Mouse (Mus musculus): ENCODE results near the gene Zfand3. TPM values are rescaled to one million over a fixed set of nuclear protein-coding genes. Genes with fewer than 3 reads are reported as not detected.

Gene Zfand3
- polyA plus RNA-seq, 1 experiment = 138 TPM

DNA sequence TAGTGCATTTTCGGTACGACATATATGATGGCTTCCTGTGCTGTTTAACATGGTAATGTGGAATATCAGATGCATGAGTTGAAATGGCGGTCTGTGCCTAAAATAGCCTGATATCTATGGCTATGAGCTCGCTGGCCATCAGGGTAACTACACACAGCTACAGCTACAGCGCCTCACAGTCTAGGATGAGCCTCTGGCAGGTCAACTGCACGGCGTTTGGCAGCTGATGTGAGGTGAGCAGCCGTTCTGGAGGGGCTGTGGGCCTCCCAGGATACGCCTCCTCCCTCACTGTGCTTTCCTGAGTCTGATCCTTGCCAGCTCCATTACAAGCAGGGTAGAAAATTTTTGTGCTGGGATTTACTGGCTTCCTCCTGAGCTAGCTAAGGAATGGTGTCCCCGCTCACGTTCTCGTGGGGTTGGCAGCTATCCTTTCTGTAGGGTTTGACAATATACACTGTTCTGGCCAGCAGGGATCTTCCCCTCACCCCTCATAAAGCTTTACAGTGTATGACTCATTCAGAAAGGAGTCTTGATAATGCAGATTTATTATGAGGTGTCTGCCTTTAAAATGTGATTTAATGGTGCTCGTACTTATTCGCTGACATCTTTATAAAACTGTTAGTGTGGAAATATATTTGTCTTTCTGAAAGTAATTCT is 240.2 kb downstream of the Zfand3 start:
- TF ChIP-seq SRF (IDR thresholded peaks at IDR 0.05; ENCODE audit: control insufficient read depth, insufficient read length, low read depth) (no peak), CEBPB (IDR thresholded peaks at IDR 0.05; ENCODE audit: insufficient read depth, poor library complexity, severe bottlenecking) (no peak), MYOD1 (IDR thresholded peaks at IDR 0.05; ENCODE audit: control insufficient read depth in 1 of 3, insufficient read length in 2 of 3, low read depth in 2 of 3) (no peak)
- no peak overlapping the region for H3K4me2 ChIP-seq (ENCODE audit: low read depth)

DNA sequence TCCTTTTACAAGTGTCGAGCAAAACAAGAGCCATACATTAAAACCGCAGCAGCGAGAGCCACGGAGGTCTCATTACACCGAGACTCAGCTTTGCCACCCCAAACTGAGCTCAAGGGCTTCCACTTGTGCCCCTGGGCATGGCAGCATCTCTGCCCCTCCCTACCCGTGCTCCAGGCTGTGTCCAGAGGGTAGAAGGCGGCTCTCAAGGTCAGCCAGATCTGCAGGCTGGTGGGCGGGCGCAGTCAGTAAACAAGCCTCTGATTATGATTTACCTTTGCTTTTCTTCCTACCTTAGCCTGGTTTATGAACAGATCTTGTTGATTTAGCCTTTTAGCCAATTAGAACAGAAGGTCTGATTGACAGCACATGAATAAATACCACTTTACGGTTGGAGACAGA is 240.8 kb downstream of the Zfand3 start:
- TF ChIP-seq SRF (IDR thresholded peaks at IDR 0.05; ENCODE audit: control insufficient read depth, insufficient read length, low read depth) (no peak), TCF3 (IDR thresholded peaks at IDR 0.05; ENCODE audit: insufficient read length, low read depth) (no peak), REST (IDR thresholded peaks at IDR 0.05; ENCODE audit: insufficient read depth, insufficient read length) (no peak), MAX (IDR thresholded peaks at IDR 0.05; ENCODE audit: low read depth) (no peak), MYOD1 (IDR thresholded peaks at IDR 0.05; ENCODE audit: control insufficient read depth in 1 of 3, insufficient read length in 2 of 3, low read depth in 2 of 3) (no peak), POLR2AphosphoS2 (IDR thresholded peaks at IDR 0.05; ENCODE audit: insufficient read length, low read depth) (no peak), CEBPB (IDR thresholded peaks at IDR 0.05; ENCODE audit: insufficient read depth, poor library complexity, severe bottlenecking) (no peak), USF1 (IDR thresholded peaks at IDR 0.05; ENCODE audit: low read depth) (no peak), TCF12 (IDR thresholded peaks at IDR 0.05; ENCODE audit: insufficient read depth, poor library complexity, severe bottlenecking) (no peak), POLR2A (IDR thresholded peaks at IDR 0.05; ENCODE audit: insufficient read length, low read depth) (no peak)
- Histone ChIP-seq H3K36me3 (ENCODE audit: control insufficient read depth, insufficient read depth) (no peaks in the 10 kb centered on the region), H3K27me3 (ENCODE audit: control insufficient read depth, insufficient read depth, insufficient read length) (no peaks in the 10 kb centered on the region), H3K4me3 (no peak overlapping the region), H3K79me2 (ENCODE audit: control insufficient read depth, insufficient read depth) (no peaks in the 10 kb centered on the region), H3K4me2 (ENCODE audit: low read depth) (no peak overlapping the region), H3ac (ENCODE audit: control insufficient read depth, insufficient read length) (no peak overlapping the region)

More for the DNA sequence above, 240.2 kb downstream of the Zfand3 start:
- H3ac ChIP-seq (ENCODE audit: control insufficient read depth, insufficient read length) = no peak overlapping the region
- no peak overlapping the region for H3K4me3 ChIP-seq
- H3K36me3 ChIP-seq (ENCODE audit: control insufficient read depth, insufficient read depth) = no peaks in the 10 kb centered on the region
- H3K27me3 ChIP-seq (ENCODE audit: control insufficient read depth, insufficient read depth, insufficient read length) = no peaks in the 10 kb centered on the region
- H3K79me2 ChIP-seq (ENCODE audit: control insufficient read depth, insufficient read depth) = no peaks in the 10 kb centered on the region

DNA sequence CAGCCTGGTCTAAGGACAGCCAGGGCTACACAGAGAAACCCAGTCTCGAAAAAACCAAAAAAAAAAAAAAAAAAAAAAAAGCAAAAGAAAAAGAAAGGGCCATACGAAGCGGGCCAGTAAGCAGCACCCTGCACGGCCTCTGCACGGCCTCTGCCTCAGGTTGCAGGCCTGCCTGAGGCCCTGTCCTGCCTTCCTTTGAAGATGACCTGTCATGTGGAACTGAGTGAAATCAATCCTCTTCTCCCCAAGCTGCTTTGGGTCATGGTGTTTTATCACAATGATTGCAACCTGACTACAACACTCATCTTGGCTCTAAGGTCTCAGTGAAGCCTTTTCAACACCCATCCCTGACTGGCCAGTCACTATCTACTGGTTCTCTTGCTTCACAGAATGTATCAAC is 248.5 kb downstream of the Zfand3 start:
- Histone ChIP-seq H3ac (ENCODE audit: control insufficient read depth, insufficient read length) (no peak overlapping the region), H3K79me2 (ENCODE audit: control insufficient read depth, insufficient read depth) (no peaks in the 10 kb centered on the region), H3K4me3 (no peak overlapping the region), H3K27me3 (ENCODE audit: control insufficient read depth, insufficient read depth, insufficient read length) (no peaks in the 10 kb centered on the region), H3K4me2 (ENCODE audit: low read depth) (no peak overlapping the region), H3K36me3 (ENCODE audit: control insufficient read depth, insufficient read depth) (no peaks in the 10 kb centered on the region)
- TF ChIP-seq REST (IDR thresholded peaks at IDR 0.05; ENCODE audit: insufficient read depth, insufficient read length) (no peak), POLR2A (IDR thresholded peaks at IDR 0.05; ENCODE audit: insufficient read length, low read depth) (no peak), TCF12 (IDR thresholded peaks at IDR 0.05; ENCODE audit: insufficient read depth, poor library complexity, severe bottlenecking) (no peak), POLR2AphosphoS2 (IDR thresholded peaks at IDR 0.05; ENCODE audit: insufficient read length, low read depth) (no peak), CEBPB (IDR thresholded peaks at IDR 0.05; ENCODE audit: insufficient read depth, poor library complexity, severe bottlenecking) (no peak), USF1 (IDR thresholded peaks at IDR 0.05; ENCODE audit: low read depth) (no peak), MYOD1 (IDR thresholded peaks at IDR 0.05; ENCODE audit: control insufficient read depth in 1 of 3, insufficient read length in 2 of 3, low read depth in 2 of 3) (no peak)

DNA sequence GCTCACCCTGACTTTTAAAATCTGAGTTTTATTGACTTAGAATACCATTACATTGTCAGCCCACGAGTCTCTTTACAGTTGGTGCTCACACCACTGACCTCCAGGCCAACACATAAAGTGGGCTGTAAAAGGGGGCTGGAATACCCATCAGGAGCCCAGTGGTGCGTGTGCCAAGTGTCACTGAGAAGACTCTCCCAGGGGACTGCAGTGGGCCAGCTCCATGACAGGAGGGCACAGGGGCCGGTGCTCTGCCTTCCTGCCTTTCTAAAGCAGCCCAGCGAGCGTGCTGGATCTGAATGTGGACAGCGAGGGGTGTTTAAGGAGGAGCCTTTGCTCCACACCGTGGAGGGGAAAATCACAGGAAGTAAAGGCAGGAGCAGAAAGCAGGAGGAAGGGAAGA is 249.4 kb downstream of the Zfand3 start:
- Histone ChIP-seq H3K36me3 (ENCODE audit: control insufficient read depth, insufficient read depth) (no peaks in the 10 kb centered on the region), H3K27me3 (ENCODE audit: control insufficient read depth, insufficient read depth, insufficient read length) (no peaks in the 10 kb centered on the region), H3ac (ENCODE audit: control insufficient read depth, insufficient read length) (no peak overlapping the region), H3K4me2 (ENCODE audit: low read depth) (no peak overlapping the region), H3K79me2 (ENCODE audit: control insufficient read depth, insufficient read depth) (no peaks in the 10 kb centered on the region), H3K4me3 (no peak overlapping the region)
- TF ChIP-seq POLR2A (IDR thresholded peaks at IDR 0.05; ENCODE audit: insufficient read length, low read depth) (no peak), MAX (IDR thresholded peaks at IDR 0.05; ENCODE audit: low read depth) (no peak), USF1 (IDR thresholded peaks at IDR 0.05; ENCODE audit: low read depth) (no peak), MYOG (IDR thresholded peaks at IDR 0.05; ENCODE audit: control insufficient read depth in 1 of 3, insufficient read depth in 1 of 3, insufficient read length in 2 of 3, low read depth in 2 of 3) (no peak), E2F4 (IDR thresholded peaks at IDR 0.05; ENCODE audit: insufficient read depth) (no peak), REST (IDR thresholded peaks at IDR 0.05; ENCODE audit: insufficient read depth, insufficient read length) (no peak), TCF3 (IDR thresholded peaks at IDR 0.05; ENCODE audit: insufficient read length, low read depth) (no peak), CEBPB (IDR thresholded peaks at IDR 0.05; ENCODE audit: insufficient read depth, poor library complexity, severe bottlenecking) (no peak), TCF12 (IDR thresholded peaks at IDR 0.05; ENCODE audit: insufficient read depth, poor library complexity, severe bottlenecking) (no peak), POLR2AphosphoS2 (IDR thresholded peaks at IDR 0.05; ENCODE audit: insufficient read length, low read depth) (no peak), MYOD1 (IDR thresholded peaks at IDR 0.05; ENCODE audit: control insufficient read depth in 1 of 3, insufficient read length in 2 of 3, low read depth in 2 of 3) (no peak), SRF (IDR thresholded peaks at IDR 0.05; ENCODE audit: control insufficient read depth, insufficient read length, low read depth) (no peak)

DNA sequence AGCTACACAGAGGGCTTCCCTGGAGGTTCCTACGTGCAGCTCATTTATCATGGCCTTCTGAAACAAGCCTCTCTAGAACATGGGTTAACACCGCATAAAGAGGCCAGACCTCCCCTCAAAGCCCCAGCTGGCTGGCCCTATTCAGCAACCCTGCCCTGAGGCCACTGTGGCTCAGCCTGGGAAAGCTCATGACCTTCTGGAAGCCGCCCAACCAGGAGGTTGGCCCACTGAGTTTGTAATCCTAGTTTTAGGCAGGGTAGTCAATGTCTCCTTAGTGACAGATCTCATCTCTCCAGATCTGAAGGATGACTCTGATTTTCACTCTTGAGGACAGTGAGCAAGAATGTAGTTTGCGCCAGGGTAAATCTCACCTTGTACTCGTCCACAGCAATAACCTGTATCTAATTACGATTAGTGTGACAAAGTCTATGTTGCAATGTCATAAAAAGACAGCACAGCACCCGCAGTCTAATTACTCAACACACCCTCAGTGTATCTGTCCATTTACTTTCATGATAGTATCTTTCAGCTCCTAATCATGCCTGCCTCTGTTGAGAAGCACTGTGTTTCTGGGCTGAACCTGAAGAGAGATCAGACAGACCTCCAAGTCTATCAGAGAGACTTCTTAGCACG is 251.5 kb downstream of the Zfand3 start:
- Histone ChIP-seq H3K4me2 (ENCODE audit: low read depth) (no peak overlapping the region), H3K36me3 (ENCODE audit: control insufficient read depth, insufficient read depth) (no peaks in the 10 kb centered on the region), H3K27me3 (ENCODE audit: control insufficient read depth, insufficient read depth, insufficient read length) (no peaks in the 10 kb centered on the region), H3K79me2 (ENCODE audit: control insufficient read depth, insufficient read depth) (no peaks in the 10 kb centered on the region), H3K4me3 (no peak overlapping the region), H3ac (ENCODE audit: control insufficient read depth, insufficient read length) (no peak overlapping the region)
- TF ChIP-seq CEBPB (IDR thresholded peaks at IDR 0.05; ENCODE audit: insufficient read depth, poor library complexity, severe bottlenecking) = no peak
- TF ChIP-seq TCF3 (IDR thresholded peaks at IDR 0.05; ENCODE audit: insufficient read length, low read depth) = no peak
- no peak for TF ChIP-seq MYOD1 (IDR thresholded peaks at IDR 0.05; ENCODE audit: control insufficient read depth in 1 of 3, insufficient read length in 2 of 3, low read depth in 2 of 3)
- no peak for TF ChIP-seq POLR2AphosphoS2 (IDR thresholded peaks at IDR 0.05; ENCODE audit: insufficient read length, low read depth)
- TF ChIP-seq E2F4 (IDR thresholded peaks at IDR 0.05; ENCODE audit: insufficient read depth) = no peak
